Mouse (Mus musculus): ENCODE measurements at regions not wholly inside any gene's neighbourhood (a gene's known extent, or its start where the extent isn't known, plus 50 kb on each side); places are given as distances from the start of the nearest gene placed in this dataset.

- Histone ChIP-seq H3K27me3 (ENCODE audit: control insufficient read depth in 1 of 2, insufficient read depth in 2 of 2, low read length in 2 of 2) (no peaks in the 10 kb centered on the region), H3K27ac (ENCODE audit: control insufficient read depth, low read depth, low read length) (no peak overlapping the region), H3K36me3 (ENCODE audit: control insufficient read depth in 1 of 2, insufficient read depth in 2 of 2, low read length in 2 of 2) (no peaks in the 10 kb centered on the region), H3K4me1 (ENCODE audit: control insufficient read depth in 1 of 2, insufficient read depth in 2 of 2, low read length in 2 of 2) (no peaks in the 10 kb centered on the region), H3K9me3 (replicated peaks; ENCODE audit: insufficient read depth, low read length) (no peaks in the 10 kb centered on the region), H3K4me3 (ENCODE audit: control insufficient read depth in 1 of 2, insufficient read depth in 1 of 2, low read depth in 2 of 2, low read length in 2 of 2) (no peak overlapping the region), H3K9ac (ENCODE audit: control insufficient read depth, low read depth, low read length, poor library complexity, severe bottlenecking) (no peak overlapping the region), H3K79me2 (ENCODE audit: control insufficient read depth, insufficient read depth, low read length, poor library complexity) (no peaks in the 10 kb centered on the region)
- no peak for TF ChIP-seq NRF1 (IDR thresholded peaks at IDR 0.05; ENCODE audit: insufficient read depth, low read depth, low read length, poor library complexity, severe bottlenecking)
- no peak for TF ChIP-seq USF1 (IDR thresholded peaks at IDR 0.05; ENCODE audit: low read depth, low read length)
- TF ChIP-seq GATA1 (IDR thresholded peaks at IDR 0.05; ENCODE audit: low read depth, low read length) = no peak
- no peak for TF ChIP-seq TCF12 (IDR thresholded peaks at IDR 0.05; ENCODE audit: low read depth, low read length)
- TF ChIP-seq MYC (IDR thresholded peaks at IDR 0.05; ENCODE audit: low read depth, low read length) = no peak
- TF ChIP-seq ZC3H11A (IDR thresholded peaks at IDR 0.05; ENCODE audit: low read depth, low read length) = no peak
- no peak for TF ChIP-seq SIN3A (IDR thresholded peaks at IDR 0.05; ENCODE audit: low read length)
- DNase-seq (ENCODE audit: low read depth, low spot score) = no peak
Measured at GRCm38 (mm10) chr8:8115595-8116429, 545.2 kb downstream of the Efnb2 start.

GRCm38 (mm10) chr8:8114604-8115003 is 546.4 kb downstream of the Efnb2 start:
- no peaks in the 10 kb centered on the region for H3K36me3 ChIP-seq (ENCODE audit: control insufficient read depth in 1 of 2, insufficient read depth in 2 of 2, low read length in 2 of 2)
- TF ChIP-seq BHLHE40 (IDR thresholded peaks at IDR 0.05; ENCODE audit: borderline replicate concordance, low read depth, low read length) (no peak), KAT2A (conservative IDR thresholded peaks at IDR 0.05; ENCODE audit: low read depth, low read length) (no peak), ZKSCAN1 (IDR thresholded peaks at IDR 0.05; ENCODE audit: low read depth, low read length) (no peak), RCOR1 (IDR thresholded peaks at IDR 0.05; ENCODE audit: low read depth, low read length) (no peak), UBTF (IDR thresholded peaks at IDR 0.05; ENCODE audit: borderline replicate concordance, insufficient read depth, low read depth, low read length) (no peak), ZMIZ1 (IDR thresholded peaks at IDR 0.05; ENCODE audit: low read depth, low read length) (no peak), USF1 (IDR thresholded peaks at IDR 0.05; ENCODE audit: low read depth, low read length) (no peak), POLR2A (IDR thresholded peaks at IDR 0.05; ENCODE audit: control insufficient read depth in 1 of 2, insufficient read depth in 1 of 2, low read depth in 1 of 2, low read length in 2 of 2, poor library complexity in 1 of 2) (no peak), USF2 (IDR thresholded peaks at IDR 0.05; ENCODE audit: borderline replicate concordance in 1 of 2, insufficient read depth in 1 of 2, low read depth in 1 of 2, low read length in 2 of 2) (no peak), MXI1 (IDR thresholded peaks at IDR 0.05; ENCODE audit: low read depth, low read length) (no peak), RAD21 (IDR thresholded peaks at IDR 0.05; ENCODE audit: low read depth, low read length) (no peak), ZNF384 (IDR thresholded peaks at IDR 0.05; ENCODE audit: low read depth, low read length) (no peak), MAZ (IDR thresholded peaks at IDR 0.05; ENCODE audit: low read depth, low read length) (no peak), POLR2AphosphoS2 (IDR thresholded peaks at IDR 0.05; ENCODE audit: low read length) (no peak)
- H3K9me3 ChIP-seq (replicated peaks; ENCODE audit: insufficient read depth, low read length) = no peaks in the 10 kb centered on the region
- no peak for DNase-seq (ENCODE audit: low read depth, low spot score)
- H3K79me2 ChIP-seq (ENCODE audit: control insufficient read depth, insufficient read depth, low read length, poor library complexity) = no peaks in the 10 kb centered on the region
- H3K4me1 ChIP-seq (ENCODE audit: control insufficient read depth in 1 of 2, insufficient read depth in 2 of 2, low read length in 2 of 2) = no peaks in the 10 kb centered on the region
- H3K27me3 ChIP-seq (ENCODE audit: control insufficient read depth in 1 of 2, insufficient read depth in 2 of 2, low read length in 2 of 2) = no peaks in the 10 kb centered on the region
- no peak overlapping the region for H3K4me3 ChIP-seq (ENCODE audit: control insufficient read depth in 1 of 2, insufficient read depth in 1 of 2, low read depth in 2 of 2, low read length in 2 of 2)
- H3K27ac ChIP-seq (ENCODE audit: control insufficient read depth, low read depth, low read length) = no peak overlapping the region
- H3K9ac ChIP-seq (ENCODE audit: control insufficient read depth, low read depth, low read length, poor library complexity, severe bottlenecking) = no peak overlapping the region
